Mouse (Mus musculus): Measurements from ENCODE around the gene Tbrg4.

DNA sequence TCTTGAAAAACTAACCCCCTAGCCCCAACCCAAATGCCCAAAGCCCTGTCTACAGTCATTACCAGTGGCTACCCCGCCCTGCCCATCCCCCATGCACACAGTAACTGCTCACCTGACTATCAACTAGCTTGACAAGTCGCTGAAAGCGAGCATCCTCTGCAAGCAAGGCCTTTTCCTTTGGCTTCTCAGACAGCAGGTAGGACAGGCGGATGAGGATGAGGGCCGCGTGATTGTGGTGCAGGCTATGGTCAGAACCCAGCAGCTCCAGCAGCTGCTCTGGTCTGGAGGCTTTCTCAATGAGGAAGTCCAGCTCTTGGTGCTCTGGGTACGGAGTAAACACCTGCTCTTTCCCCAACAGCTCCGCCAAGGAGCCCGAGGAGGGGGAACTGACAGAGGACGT is 2.2 kb downstream of the Tbrg4 start:
- TF ChIP-seq CTCF (IDR thresholded peaks at IDR 0.05; ENCODE audit: borderline replicate concordance, insufficient read depth, low read length), result no peak
- TF ChIP-seq POLR2A (IDR thresholded peaks at IDR 0.05; ENCODE audit: low read depth, low read length), result no peak
